Mouse (Mus musculus) E14TG2a.4 (cell line): Measurements from ENCODE around the gene Pltp.

Experiments used
- CTCF ChIP-seq: conservative IDR thresholded peaks from 2 replicates; pipeline ENCODE4 v1.5.1; 2014; ENCODE audit warnings: low read length
- NANOG ChIP-seq: IDR thresholded peaks from 2 replicates; pipeline ENCODE4 v1.6.1; 2014; ENCODE audit warnings: borderline replicate concordance, low read length, mixed read lengths
- POU5F1 ChIP-seq: IDR thresholded peaks from 2 replicates; pipeline ENCODE4 v1.6.1; 2014; ENCODE audit warnings: low read length, borderline replicate concordance

DNA sequence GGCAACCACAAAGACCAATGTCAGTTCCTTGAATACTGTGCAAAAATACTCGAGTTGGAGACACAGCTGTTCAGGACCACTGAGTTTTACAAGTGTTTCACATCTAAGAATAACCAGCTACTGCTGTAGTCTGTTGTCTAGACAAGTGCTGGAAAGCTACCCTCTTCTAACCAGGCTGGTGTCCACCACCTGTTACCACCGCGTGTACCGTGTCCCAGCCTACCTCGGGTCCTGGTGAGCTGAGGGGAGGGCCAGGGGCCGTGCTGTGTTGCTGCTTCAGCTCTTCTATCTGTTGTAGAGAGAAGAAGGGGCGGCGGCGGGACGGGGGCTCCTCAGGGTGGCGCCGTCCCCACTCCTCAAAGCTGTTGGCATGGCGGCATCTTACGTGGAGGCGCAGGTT lies 41.5 kb upstream of the Pltp start:
- TF ChIP-seq CTCF, result no peak
- no peak for TF ChIP-seq NANOG
- no peak for TF ChIP-seq POU5F1
